Mouse (Mus musculus) megakaryocyte, embryonic 14.5 days (primary cell): ENCODE measurements around the gene Fhl5.

Experiments
- FLI1 ChIP-seq: IDR thresholded peaks from 2 replicates; pipeline ENCODE4 v1.6.1; 2012; ENCODE audit warnings: low read length, inconsistent platforms, mixed read lengths
- GATA1 ChIP-seq: IDR thresholded peaks from 3 replicates; pipeline ENCODE4 v1.6.1; 2012; ENCODE audit warnings: mixed read lengths, low read length, inconsistent platforms, borderline replicate concordance

DNA sequence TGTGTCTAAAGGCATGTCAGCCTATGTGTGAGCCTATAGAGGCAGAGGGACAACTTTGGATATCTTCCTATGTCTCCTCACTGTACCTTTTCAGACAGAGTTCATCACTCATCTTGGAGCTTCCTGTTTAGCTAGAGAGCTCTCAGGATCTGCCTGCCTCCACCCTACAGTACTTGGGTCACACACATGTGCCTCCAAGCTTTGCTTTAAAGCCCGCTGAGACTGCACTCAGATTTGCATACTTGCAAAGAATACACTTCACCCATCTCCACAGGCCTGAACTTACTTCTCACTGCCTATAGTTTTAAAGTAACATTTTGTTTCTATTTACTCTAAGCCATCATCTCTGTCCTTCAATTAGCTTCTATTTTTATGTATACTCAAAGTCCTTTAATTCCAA is 29.2 kb upstream of the Fhl5 start:
- TF ChIP-seq GATA1 = no peak
- no peak for TF ChIP-seq FLI1
